Mouse (Mus musculus) brown adipose tissue, adult 24 weeks (tissue): ENCODE measurements around the gene Foxl1. TPM values are rescaled to one million over a fixed set of nuclear protein-coding genes. Genes with fewer than 3 reads are reported as not detected.

Experiments
- H3K27ac ChIP-seq: fragments of 200-500 bp; replicated peaks from 2 replicates; pipeline ENCODE4 v1.5.1; 2012; ENCODE audit warnings: low read depth, mild to moderate bottlenecking, low read length
- H3K4me1 ChIP-seq: fragments of 200-500 bp; 2 replicates; pipeline ENCODE4 v1.6.1; 2012; ENCODE audit warnings: low read length, mixed read lengths; ENCODE audit not compliant: control insufficient read depth, insufficient read depth, insufficient read length
- H3K4me3 ChIP-seq: fragments of 200-500 bp; 2 replicates; pipeline ENCODE4 v1.5.1; 2012; ENCODE audit warnings: low read depth, mild to moderate bottlenecking, low read length, moderate library complexity; ENCODE audit not compliant: insufficient read depth
- polyA plus RNA-seq: library from polyadenylated mRNA; stranded (reverse); fragments of >200 nt; gene quantifications from 2 replicates; pipeline ENCODE4 v1.2.4, GENCODE M21; 2012; ENCODE audit not compliant: missing spikeins, insufficient read depth, insufficient read length

Foxl1 gene
- polyA plus RNA-seq, 1 experiment: not detected

- H3K4me3 ChIP-seq: no peak overlapping the region
- H3K4me1 ChIP-seq: no peaks in the 10 kb centered on the region
- no peak overlapping the region for H3K27ac ChIP-seq
Measured at GRCm38 (mm10) chr8:121162906-121163695, 35.4 kb downstream of the Foxl1 start.

- H3K27ac ChIP-seq: no peak overlapping the region
- H3K4me1 ChIP-seq: no peaks in the 10 kb centered on the region
- H3K4me3 ChIP-seq: no peak overlapping the region
Measured at GRCm38 (mm10) chr8:121164017-121164469, 36.3 kb downstream of the Foxl1 start.

- no peaks in the 10 kb centered on the region for H3K4me1 ChIP-seq
- no peak overlapping the region for H3K4me3 ChIP-seq
- no peak overlapping the region for H3K27ac ChIP-seq
Measured at GRCm38 (mm10) chr8:121168033-121168432, 40.3 kb downstream of the Foxl1 start.

GRCm38 (mm10) chr8:121170116-121170515, 42.4 kb downstream of the Foxl1 start:
- Histone ChIP-seq H3K4me3 (no peak overlapping the region), H3K27ac (no peak overlapping the region), H3K4me1 (no peaks in the 10 kb centered on the region)

- peak overlapping the region; percentile 14; the same call in 1 of the 2 replicates for H3K4me3 ChIP-seq
- H3K27ac ChIP-seq: 0 out of 2 replicates have a peak overlapping the region, but pooled peaks have one; percentile 44
- H3K4me1 ChIP-seq: no peaks in the 10 kb centered on the region
Measured at GRCm38 (mm10) chr8:121170626-121171552, 43.1 kb downstream of the Foxl1 start.

GRCm38 (mm10) chr8:121172567-121172966, 44.8 kb downstream of the Foxl1 start:
- Histone ChIP-seq H3K4me3 (no peak overlapping the region), H3K27ac (no peak overlapping the region)

GRCm38 (mm10) chr8:121174178-121174577, 46.4 kb downstream of the Foxl1 start:
- Histone ChIP-seq H3K4me1 (no peaks in the 10 kb centered on the region), H3K27ac (no peak overlapping the region), H3K4me3 (no peak overlapping the region)

More at GRCm38 (mm10) chr8:121172567-121172966, 44.8 kb downstream of the Foxl1 start:
- no peaks in the 10 kb centered on the region for H3K4me1 ChIP-seq

- no peak overlapping the region for H3K4me3 ChIP-seq
- no peaks in the 10 kb centered on the region for H3K4me1 ChIP-seq
- no peak overlapping the region for H3K27ac ChIP-seq
Measured at GRCm38 (mm10) chr8:121174721-121175539, 47.2 kb downstream of the Foxl1 start.

- no peaks in the 10 kb centered on the region for H3K4me1 ChIP-seq
- no peak overlapping the region for H3K4me3 ChIP-seq
- H3K27ac ChIP-seq: no peak overlapping the region
Measured at GRCm38 (mm10) chr8:121175540-121176090, 47.9 kb downstream of the Foxl1 start.

GRCm38 (mm10) chr8:121176291-121176690, 48.6 kb downstream of the Foxl1 start:
- Histone ChIP-seq H3K4me1 (no peaks in the 10 kb centered on the region), H3K27ac (no peak overlapping the region), H3K4me3 (no peak overlapping the region)

Other genes with a start within 250 kb of the Foxl1 start
- gene Foxf1, start 43.6 kb upstream of the Foxl1 start, polyA plus RNA-seq: not detected in 2 replicates
- 25.1 and 32.1 TPM in 2 replicates for gene Mthfsd, start 19.5 kb upstream of the Foxl1 start, polyA plus RNA-seq
- 0.36 TPM in 1 of 2 replicates, not detected in the other for gene Foxc2, start 11.8 kb upstream of the Foxl1 start, polyA plus RNA-seq